ENCODE assay signal across 20 mouse cellular contexts in the genomic region with DNA sequence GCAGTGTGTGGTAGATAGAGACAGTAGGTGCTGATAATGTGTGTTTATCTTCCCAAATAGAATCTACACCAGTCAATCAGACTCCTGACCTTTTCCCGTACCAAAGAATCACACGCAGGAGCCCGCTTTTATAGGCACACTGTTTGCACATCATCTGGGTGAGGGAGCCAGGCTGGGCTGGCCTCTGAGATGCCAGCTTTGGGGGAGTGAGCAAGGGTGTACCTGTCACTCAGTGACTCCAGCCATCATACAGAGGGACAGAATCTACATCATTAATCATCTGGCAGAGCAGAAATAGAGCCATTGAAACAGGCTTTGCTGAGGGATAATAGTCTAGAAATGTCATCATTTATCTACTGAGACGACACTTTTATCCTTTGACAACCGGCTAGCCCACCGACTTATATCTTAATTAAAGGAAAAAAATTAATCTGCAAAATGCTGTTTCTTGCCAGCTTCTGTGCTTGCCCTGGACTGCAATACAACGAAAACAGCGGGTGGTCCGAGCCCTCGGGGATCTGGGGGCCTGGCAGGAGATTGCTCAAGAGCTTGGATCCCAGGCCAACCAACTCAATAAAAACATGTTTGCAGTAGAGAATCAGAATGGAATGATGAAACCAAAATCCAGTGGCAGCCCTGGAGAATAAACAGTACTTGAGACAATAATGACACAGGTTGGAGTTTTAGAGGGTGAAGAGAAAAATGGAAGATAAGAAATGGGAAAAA.
DNase-seq lines count a peak whose midpoint lies in the region; ATAC-seq and TF ChIP-seq lines count a peak whose summit lies in the region.
"Had no signal": no experiment of that assay in that cellular context is flagged by ENCODE, and none has a peak within 500 bp of the region (broad histone marks: within the 10 kb centered on the region; RNA-seq: fewer than 3 reads in every experiment).

No protein-coding gene starts in this region.

- H3K36me3 ChIP-seq in forebrain, postnatal 0 days (ENCODE audit: insufficient read depth) = peaks cover 2% of the 10 kb centered on the region
- no peaks in the 10 kb centered on the region for H3K36me3 ChIP-seq in forebrain, embryonic 14.5 days (ENCODE audit: control insufficient read depth, insufficient read depth, low read length)
- H3K36me3 ChIP-seq in liver, postnatal 0 days (replicated peaks; ENCODE audit: insufficient read depth, low read length) = no peaks in the 10 kb centered on the region
- 0 out of 2 replicates have a peak, but pooled peaks cover 3% of the 10 kb centered on the region for H3K36me3 ChIP-seq in midbrain, embryonic 15.5 days (replicated peaks)
- H3K36me3 ChIP-seq: embryonic facial prominence, embryonic 13.5 days had no signal

- intact Hi-C loops in heart, postnatal 14 days (cut with DNase I) = loop anchor here (10.0 kb wide), 1 partner anchor 444 kb away; no protein-coding TSS in a partner anchor
- intact Hi-C loops in heart, postnatal 25 days (cut with DNase I) = no loop called here

- H3K27ac ChIP-seq in forebrain, postnatal 0 days (ENCODE audit: low read depth, low read length) = 0 out of 2 replicates have a peak overlapping the region, but pooled peaks have one; percentile 35
- H3K27ac ChIP-seq in forebrain, embryonic 14.5 days (ENCODE audit: low read depth, low read length) = no peak overlapping the region
- no peak overlapping the region for H3K27ac ChIP-seq in liver, postnatal 0 days (ENCODE audit: low read depth)
- H3K27ac ChIP-seq in midbrain, embryonic 15.5 days = peak overlapping the region; percentile 14; the same call in 1 of the 2 replicates
- H3K27ac ChIP-seq: embryonic facial prominence, embryonic 13.5 days; neural tube, embryonic 15.5 days had no signal

- H3K9ac ChIP-seq in forebrain, postnatal 0 days = no peak overlapping the region
- no peak overlapping the region for H3K9ac ChIP-seq in forebrain, embryonic 14.5 days (ENCODE audit: low read length)
- no peak overlapping the region for H3K9ac ChIP-seq in liver, postnatal 0 days (replicated peaks)
- H3K9ac ChIP-seq in midbrain, embryonic 15.5 days = no peak overlapping the region
- H3K9ac ChIP-seq: embryonic facial prominence, embryonic 13.5 days; neural tube, embryonic 15.5 days had no signal

- no peaks in the 10 kb centered on the region for H3K27me3 ChIP-seq in forebrain, postnatal 0 days (ENCODE audit: insufficient read depth, low read length)
- 0 out of 2 replicates have a peak, but pooled peaks cover 5% of the 10 kb centered on the region for H3K27me3 ChIP-seq in forebrain, embryonic 14.5 days (replicated peaks; ENCODE audit: control insufficient read depth, insufficient read depth, low read length)
- no peaks in the 10 kb centered on the region for H3K27me3 ChIP-seq in liver, postnatal 0 days (ENCODE audit: insufficient read depth, low read length)
- H3K27me3 ChIP-seq in midbrain, embryonic 15.5 days (replicated peaks) = no peaks in the 10 kb centered on the region
- H3K27me3 ChIP-seq: neural tube, embryonic 15.5 days had no signal

- no peak overlapping the region for H3K4me3 ChIP-seq in forebrain, postnatal 0 days (ENCODE audit: low read depth, low read length)
- no peak overlapping the region for H3K4me3 ChIP-seq in forebrain, embryonic 14.5 days (ENCODE audit: low read depth, low read length)
- H3K4me3 ChIP-seq in liver, postnatal 0 days (ENCODE audit: low read depth, low read length) = no peak overlapping the region
- H3K4me3 ChIP-seq in midbrain, embryonic 15.5 days = no peak overlapping the region
- H3K4me3 ChIP-seq: embryonic facial prominence, embryonic 13.5 days; myocyte; neural tube, embryonic 15.5 days had no signal

- TF ChIP-seq CTCF in forebrain, postnatal 0 days (IDR thresholded peaks at IDR 0.05; ENCODE audit: low read depth) = no peak
- no peak for TF ChIP-seq CTCF in liver, postnatal 0 days (IDR thresholded peaks at IDR 0.05; ENCODE audit: low read depth)

- H3K4me1 ChIP-seq in forebrain, postnatal 0 days (ENCODE audit: insufficient read depth) = 0 out of 2 replicates have a peak, but pooled peaks cover 2% of the 10 kb centered on the region
- peaks cover 22% of the 10 kb centered on the region for H3K4me1 ChIP-seq in forebrain, embryonic 14.5 days (ENCODE audit: control insufficient read depth, insufficient read depth, low read length)
- H3K4me1 ChIP-seq in liver, postnatal 0 days (ENCODE audit: insufficient read depth) = no peaks in the 10 kb centered on the region
- H3K4me1 ChIP-seq in midbrain, embryonic 15.5 days = peaks cover 27% of the 10 kb centered on the region

- 42% methylated on average over 10 of the region's 10 CpGs for WGBS in forebrain, postnatal 0 days
- 54% methylated on average over 10 of the region's 10 CpGs for WGBS in forebrain, embryonic 14.5 days
- WGBS in liver, postnatal 0 days (ENCODE audit: insufficient replicate concordance) = 58% methylated on average over 10 of the region's 10 CpGs
- WGBS in midbrain, embryonic 15.5 days = 55% methylated on average over 10 of the region's 10 CpGs

- ATAC-seq in forebrain, postnatal 0 days = no peak
- no peak for ATAC-seq in forebrain, embryonic 14.5 days
- ATAC-seq in liver, postnatal 0 days = peak; percentile 36; the same call in 1 of the 2 replicates
- no peak for ATAC-seq in midbrain, embryonic 15.5 days (replicated peaks)

- no peak for TF ChIP-seq EP300 in liver, postnatal 0 days (IDR thresholded peaks at IDR 0.05; ENCODE audit: low read depth)

- no peak for DNase-seq in forebrain, postnatal 0 days
- DNase-seq in forebrain, embryonic 14.5 days (ENCODE audit: low spot score) = no peak
- peak; percentile 7 to 25 for DNase-seq in heart, postnatal 14 days
- DNase-seq in heart, postnatal 25 days (ENCODE audit: low spot score) = no peak
- no peak for DNase-seq in liver, postnatal 0 days
- no peak for DNase-seq in liver
- DNase-seq in testis, postnatal 14 days (ENCODE audit: low spot score) = no peak
- DNase-seq: adrenal gland, adult 2 months; B cell, adult 2 months; cerebellum, adult 9-11 months; gastrocnemius, postnatal 36 days; kidney, adult 11 months; lung, postnatal 36 days; right cerebral cortex, postnatal 14 days; spleen, adult 18-20 months; thymus, postnatal 36 days had no signal

- H3K9me3 ChIP-seq in forebrain, postnatal 0 days (ENCODE audit: low read length) = no peaks in the 10 kb centered on the region
- H3K9me3 ChIP-seq in forebrain, embryonic 14.5 days (replicated peaks; ENCODE audit: control insufficient read depth, low read length) = no peaks in the 10 kb centered on the region
- H3K9me3 ChIP-seq in liver, postnatal 0 days (ENCODE audit: low read length) = no peaks in the 10 kb centered on the region
- H3K9me3 ChIP-seq in midbrain, embryonic 15.5 days = no peaks in the 10 kb centered on the region
- H3K9me3 ChIP-seq: embryonic facial prominence, embryonic 13.5 days; neural tube, embryonic 15.5 days had no signal

- no peak overlapping the region for H3K4me2 ChIP-seq in forebrain, postnatal 0 days (ENCODE audit: low read depth)
- no peak overlapping the region for H3K4me2 ChIP-seq in forebrain, embryonic 14.5 days (ENCODE audit: low read length)
- H3K4me2 ChIP-seq in liver, postnatal 0 days (ENCODE audit: low read depth, low read length) = no peak overlapping the region
- no peak overlapping the region for H3K4me2 ChIP-seq in midbrain, embryonic 15.5 days
- H3K4me2 ChIP-seq: embryonic facial prominence, embryonic 13.5 days; neural tube, embryonic 15.5 days had no signal

Comparison
In these comparisons a context has a peak if more than half of its experiments do, and no peak if none do; other contexts are left out.
1. DNase-seq: peak in heart, postnatal 14 days (2 of 2); none in forebrain, postnatal 0 days (single experiment), forebrain, embryonic 14.5 days (single experiment), heart, postnatal 25 days (single experiment), liver, postnatal 0 days (single experiment), liver (single experiment) and testis, postnatal 14 days (single experiment).
2. H3K27ac ChIP-seq: peak in forebrain, postnatal 0 days (single experiment) and midbrain, embryonic 15.5 days (single experiment); none in forebrain, embryonic 14.5 days (single experiment) and liver, postnatal 0 days (single experiment).